Mouse (Mus musculus) bone marrow, adult 2 months (tissue): Measurements from ENCODE around the gene Grm3.

Source experiments
- CTCF ChIP-seq: fragments of 200-500 bp; IDR thresholded peaks from 2 replicates; pipeline ENCODE4 v1.5.1; 2011; ENCODE audit warnings: low read length, control low read depth; ENCODE audit not compliant: control insufficient read depth, insufficient read depth
- POLR2A ChIP-seq: fragments of 200-500 bp; IDR thresholded peaks from 2 replicates; pipeline ENCODE4 v1.6.1; 2011; ENCODE audit warnings: low read depth, mild to moderate bottlenecking, control low read depth, low read length, borderline replicate concordance; ENCODE audit not compliant: control insufficient read depth

- no peak for TF ChIP-seq POLR2A
- TF ChIP-seq CTCF: no peak
Observed at GRCm38 (mm10) chr5:9579021-9579420, 145.9 kb downstream of the Grm3 start.
